Mouse (Mus musculus) embryonic facial prominence, embryonic 10.5 days (tissue): ENCODE data around the gene Acyp1. TPM values are rescaled to one million over a fixed set of nuclear protein-coding genes. Genes with fewer than 3 reads are reported as not detected.
A peak's percentile ranks its signal among the peaks of the same experiment; 100 is the strongest.

ENCODE experiments used
- DNase-seq: peaks from one replicate; pipeline ENCODE4 v3.0.0-alpha.2; 2017; ENCODE audit warnings: low spot score
- H3K27ac ChIP-seq: fragments of 300-500 bp; sonication (generic); replicated peaks from 2 replicates; pipeline ENCODE4 v1.5.1; 2016; ENCODE audit warnings: mild to moderate bottlenecking
- H3K27me3 ChIP-seq: fragments of 300-500 bp; sonication (generic); replicated peaks from 2 replicates; pipeline ENCODE4 v1.6.1; 2016; ENCODE audit warnings: low read depth, mild to moderate bottlenecking; ENCODE audit not compliant: poor library complexity, severe bottlenecking
- H3K36me3 ChIP-seq: fragments of 300-500 bp; sonication (generic); replicated peaks from 2 replicates; pipeline ENCODE4 v1.6.1; 2016; ENCODE audit warnings: mild to moderate bottlenecking, moderate library complexity
- H3K4me1 ChIP-seq: fragments of 300-500 bp; sonication (generic); 2 replicates; pipeline ENCODE4 v1.6.1; 2016
- H3K4me3 ChIP-seq: fragments of 300-500 bp; sonication (generic); 2 replicates; pipeline ENCODE4 v1.5.1; 2016; ENCODE audit warnings: mild to moderate bottlenecking, moderate library complexity
- H3K9me3 ChIP-seq: fragments of 300-500 bp; sonication (generic); 2 replicates; pipeline ENCODE4 v1.6.1; 2016; ENCODE audit warnings: mild to moderate bottlenecking
- WGBS: fragments of 180-500 bp; shearing (Covaris S2); methylation state at CpG from one replicate; pipeline ENCODE4 v1.1.7; 2016; 5-methylcytosine and 5-hydroxymethylcytosine counted together
- polyA plus RNA-seq: library from polyadenylated mRNA; unstranded; fragments of >200 nt; fragmentation: Nextera tagmentation; extraction: Ambion mirVana; gene quantifications from 2 replicates; pipeline ENCODE4 v1.2.1, GENCODE M21; 2016

The Acyp1 gene
- 47.3 and 50.6 TPM in 2 replicates for polyA plus RNA-seq

DNA sequence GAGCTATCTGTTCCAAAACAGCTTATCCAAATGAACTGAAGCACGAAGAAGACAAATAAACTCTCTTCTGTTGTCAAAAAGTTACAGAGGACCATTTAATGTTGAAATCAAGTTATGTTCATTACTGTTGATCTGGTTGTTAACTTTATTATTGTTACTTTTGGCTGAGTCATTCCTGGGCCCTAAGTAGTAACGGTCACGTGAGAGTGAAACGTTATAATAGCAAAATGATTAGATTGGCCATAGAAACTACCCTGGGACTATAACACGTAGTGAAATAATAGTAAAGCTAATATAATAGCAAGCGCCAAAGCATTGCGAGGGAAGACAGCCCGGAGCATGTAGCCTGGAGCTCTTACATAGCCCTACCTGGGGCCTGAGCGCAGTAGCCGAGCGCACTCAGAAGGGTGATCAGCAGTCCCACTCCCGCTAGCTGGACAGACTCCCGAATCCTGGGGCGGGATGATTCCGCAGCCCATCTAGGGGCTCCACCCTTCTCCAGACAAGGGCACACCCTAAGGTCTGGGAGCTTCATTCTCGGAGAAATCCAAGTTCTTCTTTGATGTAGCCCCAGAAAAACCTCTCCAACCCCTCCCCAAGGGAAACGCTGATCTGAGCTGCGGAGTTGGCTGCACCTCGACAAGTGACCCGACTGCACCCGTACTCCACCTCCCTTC, at the start of gene Acyp1:
Gene Acyp1 (minus strand): TSS at position 630 of the 677 bp plus-strand sequence.
- Histone ChIP-seq H3K36me3 (no peaks in the 10 kb centered on the region), H3K9me3 (no peaks in the 10 kb centered on the region), H3K27me3 (peaks cover 24% of the 10 kb centered on the region), H3K4me1 (peaks cover 20% of the 10 kb centered on the region), H3K27ac (peak within 1 kb of the TSS; percentile 80), H3K4me3 (peak within 1 kb of the TSS; percentile 65)
- WGBS: 9% methylated on average over 21 of the region's 21 CpGs
- DNase-seq: no peak

DNA sequence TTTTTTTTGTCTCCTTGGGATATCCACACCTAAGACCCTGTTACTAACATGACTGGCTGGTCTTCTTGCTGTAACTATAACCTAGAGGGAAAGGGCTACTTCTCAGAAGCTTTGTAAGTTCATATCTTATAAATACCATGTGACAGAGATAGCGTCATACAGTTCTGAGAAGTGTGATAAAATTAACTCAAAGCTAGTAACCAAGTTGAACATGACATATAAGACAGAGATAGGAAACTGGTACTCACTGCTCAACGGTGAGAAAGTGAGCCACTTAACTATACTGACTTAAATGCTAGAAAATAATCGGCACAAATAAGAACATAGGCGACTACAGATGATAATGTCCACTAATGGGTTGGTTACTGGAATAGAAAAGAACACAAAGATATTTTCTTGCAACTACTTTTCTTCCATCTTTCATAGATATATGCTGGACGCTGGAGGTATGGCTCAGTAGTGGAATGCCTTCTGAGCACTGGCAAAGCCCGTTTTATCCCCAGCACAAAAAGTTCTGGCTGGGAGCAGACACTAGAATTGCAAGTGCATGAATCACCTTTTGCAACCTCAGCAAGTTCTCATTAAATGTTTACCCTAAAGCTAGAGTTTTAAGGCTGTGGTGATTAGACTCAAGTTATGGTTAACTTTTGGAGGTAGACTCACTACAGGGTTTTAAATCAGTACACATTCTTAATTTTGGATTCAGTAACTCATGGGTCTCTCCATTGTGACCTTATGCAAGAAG, 49.5 kb upstream of the Acyp1 start:
- peaks cover 49% of the 10 kb centered on the region for H3K36me3 ChIP-seq
- no peak overlapping the region for H3K27ac ChIP-seq
- no peaks in the 10 kb centered on the region for H3K9me3 ChIP-seq
- WGBS: 88% methylated on average over 6 of the region's 6 CpGs
- peak overlapping the region; percentile 97 for H3K4me3 ChIP-seq
- no peak for DNase-seq
- H3K4me1 ChIP-seq: peaks cover 16% of the 10 kb centered on the region
- no peaks in the 10 kb centered on the region for H3K27me3 ChIP-seq

DNA sequence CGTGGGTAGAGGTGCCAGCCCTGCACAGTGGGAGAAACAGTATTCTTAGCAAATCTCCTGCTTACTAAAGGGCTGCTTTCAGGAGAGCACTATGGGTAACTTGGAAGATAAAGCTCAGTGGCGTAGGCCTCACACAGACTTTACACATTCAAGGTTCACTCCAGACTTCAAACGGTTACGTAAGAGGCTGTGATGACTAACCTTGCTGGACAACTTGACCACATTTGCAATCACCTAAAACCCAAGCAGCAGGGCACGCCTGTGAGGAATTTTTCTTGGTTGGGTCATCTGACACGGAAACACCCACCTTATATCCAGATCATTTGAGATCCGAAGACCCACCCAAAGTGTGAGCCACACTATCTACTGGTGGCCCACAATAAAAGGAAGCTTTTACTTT, 41.9 kb upstream of the Acyp1 start:
- DNase-seq: no peak
- peaks cover 93% of the 10 kb centered on the region for H3K36me3 ChIP-seq
- H3K27me3 ChIP-seq: no peaks in the 10 kb centered on the region
- H3K9me3 ChIP-seq: no peaks in the 10 kb centered on the region
- 90% methylated on average over 7 of the region's 7 CpGs for WGBS
- H3K4me1 ChIP-seq: no peaks in the 10 kb centered on the region
- no peak overlapping the region for H3K27ac ChIP-seq
- no peak overlapping the region for H3K4me3 ChIP-seq

DNA sequence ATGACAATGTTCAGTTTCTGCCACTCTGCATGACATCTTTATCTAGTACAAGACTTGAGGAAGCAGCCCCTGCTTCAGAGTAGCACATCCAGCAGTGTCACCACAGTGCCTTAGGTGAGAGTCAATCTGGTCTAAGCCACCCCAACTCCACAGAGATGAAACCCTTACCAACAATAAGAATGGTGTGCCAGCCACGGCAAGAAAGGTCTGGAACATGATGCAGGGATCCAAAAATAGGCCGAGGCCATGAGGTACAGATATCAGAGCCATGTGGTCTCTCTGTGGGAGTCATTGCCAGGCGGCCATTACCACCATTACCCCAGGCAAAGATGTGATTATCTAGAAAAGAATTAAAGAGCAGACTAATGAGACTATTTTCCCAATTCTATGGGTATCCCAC, 20.4 kb upstream of the Acyp1 start:
- no peak overlapping the region for H3K4me3 ChIP-seq
- WGBS: 81% methylated on average over 3 of the region's 3 CpGs
- H3K9me3 ChIP-seq: no peaks in the 10 kb centered on the region
- H3K27me3 ChIP-seq: no peaks in the 10 kb centered on the region
- peaks cover 100% of the 10 kb centered on the region for H3K36me3 ChIP-seq
- no peak overlapping the region for H3K27ac ChIP-seq
- DNase-seq: no peak
- H3K4me1 ChIP-seq: no peaks in the 10 kb centered on the region; the same call in 1 of the 2 replicates

DNA sequence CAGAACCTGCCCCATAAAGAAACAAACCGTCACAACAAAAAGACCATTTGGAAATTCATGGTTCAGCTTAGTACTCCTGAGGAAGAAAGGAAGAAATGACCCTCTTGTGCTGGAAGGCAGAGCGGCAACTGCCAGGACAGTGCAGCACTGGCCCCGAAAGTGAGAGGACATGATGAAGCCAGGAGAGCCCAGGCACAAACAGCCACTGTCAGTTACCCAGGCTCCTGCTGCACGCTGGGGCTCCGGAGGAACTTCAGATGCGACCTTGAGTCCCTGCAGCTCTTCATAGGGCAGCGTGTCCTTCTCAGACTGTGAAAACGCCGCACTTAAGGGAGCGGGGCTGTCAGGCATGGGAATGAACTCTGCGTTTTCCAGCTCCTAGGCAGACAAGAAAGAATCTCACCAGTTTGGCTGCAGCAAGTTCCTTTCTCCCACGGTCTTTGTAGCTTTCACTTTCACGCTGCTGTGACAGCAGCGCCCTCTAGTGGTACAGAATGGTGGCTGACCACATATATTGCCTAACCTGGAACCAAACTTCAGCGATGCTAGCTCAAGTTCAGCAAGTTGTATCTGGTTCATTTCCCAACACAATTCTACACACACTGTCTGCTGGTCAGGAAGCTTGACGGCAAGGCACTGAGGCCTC, 17.1 kb upstream of the Acyp1 start:
- 54% methylated on average over 16 of the region's 16 CpGs for WGBS
- no peaks in the 10 kb centered on the region for H3K9me3 ChIP-seq
- no peaks in the 10 kb centered on the region; the same call in 1 of the 2 replicates for H3K4me1 ChIP-seq
- peak; percentile 83 for DNase-seq
- no peak overlapping the region for H3K4me3 ChIP-seq
- no peak overlapping the region for H3K27ac ChIP-seq
- peaks cover 100% of the 10 kb centered on the region for H3K36me3 ChIP-seq
- H3K27me3 ChIP-seq: no peaks in the 10 kb centered on the region

DNA sequence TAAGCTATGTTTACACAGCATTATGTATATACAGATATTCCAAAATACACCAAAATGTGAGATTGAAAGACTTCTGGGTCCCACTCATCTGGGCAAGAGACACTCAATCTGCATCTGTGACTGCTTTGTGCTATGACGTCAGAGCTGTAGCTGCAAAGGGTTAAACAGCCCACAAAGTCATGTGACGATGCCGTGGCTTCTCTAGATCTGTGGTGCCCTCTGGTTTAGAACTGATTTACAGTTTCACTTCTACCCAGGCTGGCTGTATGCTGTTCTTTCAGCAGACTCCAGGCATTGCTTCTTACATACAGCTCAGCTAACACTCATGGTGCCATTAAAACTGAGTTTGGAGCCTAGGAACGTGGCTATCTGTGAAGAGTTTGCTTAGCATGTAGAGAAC, 16.5 kb upstream of the Acyp1 start:
- DNase-seq: no peak
- no peak overlapping the region for H3K27ac ChIP-seq
- no peaks in the 10 kb centered on the region for H3K27me3 ChIP-seq
- H3K4me1 ChIP-seq: no peaks in the 10 kb centered on the region; the same call in 1 of the 2 replicates
- no peaks in the 10 kb centered on the region for H3K9me3 ChIP-seq
- WGBS: 79% methylated on average over 4 of the region's 4 CpGs
- no peak overlapping the region for H3K4me3 ChIP-seq
- H3K36me3 ChIP-seq: peaks cover 100% of the 10 kb centered on the region

DNA sequence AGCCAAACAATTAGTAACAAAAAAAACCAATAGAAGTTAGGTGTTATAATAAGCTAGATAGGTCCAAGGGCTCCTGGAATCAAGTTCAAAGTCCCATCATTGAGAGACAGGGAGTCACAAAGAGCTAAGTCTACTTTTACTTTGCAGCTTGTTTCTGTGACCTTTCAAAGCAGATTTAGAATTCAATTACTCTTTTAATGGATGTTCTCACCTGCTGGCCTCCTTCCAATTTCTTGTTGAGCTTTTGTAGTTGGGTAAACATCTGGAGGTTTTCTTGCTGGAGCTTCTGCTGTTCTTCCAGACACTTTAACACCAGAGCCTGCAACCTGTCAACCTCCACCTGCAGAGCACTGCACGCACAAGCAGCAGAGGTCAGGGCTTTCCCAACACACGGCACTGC, 15.0 kb upstream of the Acyp1 start:
- Histone ChIP-seq H3K36me3 (peaks cover 100% of the 10 kb centered on the region), H3K9me3 (no peaks in the 10 kb centered on the region), H3K4me1 (no peaks in the 10 kb centered on the region; the same call in 1 of the 2 replicates), H3K27me3 (no peaks in the 10 kb centered on the region), H3K4me3 (no peak overlapping the region), H3K27ac (no peak overlapping the region)
- DNase-seq: no peak
- 92% methylated on average over 2 of the region's 2 CpGs for WGBS

DNA sequence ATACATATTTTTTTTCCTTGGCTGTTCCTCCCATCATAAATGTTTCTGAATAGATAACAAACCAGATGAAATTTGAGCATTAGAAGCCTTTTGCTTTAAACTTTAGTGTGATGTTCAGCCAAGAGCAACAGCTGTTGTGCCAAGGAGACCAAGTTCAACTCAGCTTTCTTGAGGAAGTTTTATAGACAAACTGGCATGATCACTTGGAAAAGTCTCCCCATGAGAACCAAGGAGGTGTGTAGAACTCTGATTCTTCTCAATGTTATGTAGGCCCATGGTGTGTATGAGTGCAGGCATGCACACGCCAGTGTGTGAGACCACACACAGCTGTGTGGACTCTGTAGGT, 10.6 kb upstream of the Acyp1 start:
- 83% methylated on average over 1 of the region's 1 CpGs for WGBS
- Histone ChIP-seq H3K4me1 (peaks cover 11% of the 10 kb centered on the region), H3K27me3 (no peaks in the 10 kb centered on the region), H3K27ac (no peak overlapping the region), H3K9me3 (peaks cover 9% of the 10 kb centered on the region; the same call in 1 of the 2 replicates), H3K4me3 (no peak overlapping the region), H3K36me3 (peaks cover 61% of the 10 kb centered on the region)
- no peak for DNase-seq

DNA sequence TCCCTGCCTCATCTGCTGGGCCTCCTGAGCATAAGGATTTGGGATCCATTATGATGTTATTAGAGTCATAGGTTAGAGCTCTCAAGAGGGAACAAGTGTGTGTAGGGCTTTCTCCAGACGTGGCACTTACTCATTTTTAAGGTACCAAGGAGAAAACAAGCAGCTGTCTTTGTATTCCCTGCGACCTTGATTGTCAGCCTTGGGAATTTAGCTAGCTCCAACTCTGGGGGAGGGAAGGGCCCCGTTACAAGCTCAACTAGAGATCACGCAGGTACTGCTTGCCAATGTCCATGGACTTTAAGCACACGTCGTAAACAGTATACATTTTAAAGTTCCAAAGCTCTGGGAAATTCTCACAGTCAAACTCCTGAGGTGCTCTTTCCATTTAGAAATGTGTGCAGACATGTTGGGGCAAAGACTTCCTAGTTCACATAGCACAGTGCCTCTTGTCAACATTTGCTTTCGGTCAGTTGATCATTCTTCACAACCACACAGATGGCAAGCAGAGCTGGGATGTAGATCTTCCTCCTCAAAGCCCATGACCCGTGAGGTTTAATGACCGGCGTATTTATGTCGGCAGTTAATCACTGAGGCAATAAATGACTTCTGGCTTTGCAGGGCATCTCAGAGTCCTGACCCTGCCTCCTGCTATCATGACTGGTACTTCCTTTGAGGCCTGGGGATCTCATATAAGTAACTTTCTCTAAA, 10.0 kb upstream of the Acyp1 start:
- 82% methylated on average over 11 of the region's 11 CpGs for WGBS
- DNase-seq: no peak
- H3K36me3 ChIP-seq: peaks cover 56% of the 10 kb centered on the region

DNA sequence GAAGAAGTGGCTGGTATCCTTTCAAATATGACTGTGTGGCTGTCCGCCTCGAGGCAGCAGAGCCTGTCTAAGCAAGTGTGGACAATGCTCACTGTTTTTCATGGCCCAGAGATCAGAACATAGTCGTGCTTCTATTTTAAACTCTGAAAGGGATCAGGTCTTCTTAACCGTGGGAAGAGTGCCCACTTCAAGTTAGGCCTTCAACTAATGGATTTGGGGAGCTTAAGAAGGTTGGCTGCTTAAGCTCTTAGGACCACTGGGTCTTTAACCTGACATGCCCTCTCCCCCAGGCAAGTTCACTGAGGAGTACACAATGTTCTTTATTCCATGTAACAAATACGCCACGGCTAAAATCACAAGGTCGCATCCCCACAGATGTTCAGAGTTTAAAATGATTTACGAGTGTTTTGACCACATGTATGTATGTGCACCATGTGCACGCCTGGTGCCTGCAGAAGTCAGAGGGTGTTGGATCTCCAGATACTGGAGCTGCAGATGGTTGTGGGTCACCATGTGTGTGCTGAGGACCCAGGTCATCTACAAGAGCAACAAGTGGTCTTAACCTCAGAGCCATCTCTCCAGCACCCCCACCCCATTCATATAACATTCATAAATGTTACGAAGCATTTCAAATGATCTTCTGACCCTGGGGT, 9.2 kb upstream of the Acyp1 start:
- Histone ChIP-seq H3K9me3 (peaks cover 9% of the 10 kb centered on the region; the same call in 1 of the 2 replicates), H3K4me1 (peaks cover 11% of the 10 kb centered on the region), H3K27ac (no peak overlapping the region), H3K27me3 (no peaks in the 10 kb centered on the region), H3K4me3 (no peak overlapping the region), H3K36me3 (peaks cover 48% of the 10 kb centered on the region)
- DNase-seq: no peak
- 79% methylated on average over 10 of the region's 10 CpGs for WGBS

More for the DNA sequence above, 10.0 kb upstream of the Acyp1 start:
- H3K27ac ChIP-seq: no peak overlapping the region
- H3K9me3 ChIP-seq: peaks cover 9% of the 10 kb centered on the region; the same call in 1 of the 2 replicates
- H3K4me3 ChIP-seq: no peak overlapping the region
- no peaks in the 10 kb centered on the region for H3K27me3 ChIP-seq
- peaks cover 11% of the 10 kb centered on the region for H3K4me1 ChIP-seq

DNA sequence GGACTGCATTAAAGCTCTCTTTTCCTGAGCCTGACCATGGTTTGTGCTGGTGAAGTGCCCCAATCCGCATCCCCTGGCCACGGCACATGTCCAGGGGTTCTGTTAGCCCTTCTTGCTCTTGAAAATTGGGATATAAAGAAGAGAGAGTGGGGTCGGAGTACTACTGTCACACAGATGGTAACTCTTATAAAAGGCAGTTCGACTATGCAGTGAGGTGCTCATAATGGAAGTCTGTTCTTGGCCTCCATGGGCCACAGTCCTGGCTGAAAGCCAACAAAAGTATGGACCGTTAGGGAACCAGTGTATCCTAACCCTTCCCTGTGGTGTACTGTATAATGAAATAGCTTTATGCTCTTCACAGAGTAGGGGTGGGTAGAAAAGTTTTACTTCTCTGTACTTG, 8.7 kb upstream of the Acyp1 start:
- Histone ChIP-seq H3K27me3 (no peaks in the 10 kb centered on the region), H3K4me1 (peaks cover 11% of the 10 kb centered on the region), H3K4me3 (no peak overlapping the region), H3K36me3 (peaks cover 42% of the 10 kb centered on the region), H3K9me3 (peaks cover 9% of the 10 kb centered on the region; the same call in 1 of the 2 replicates), H3K27ac (no peak overlapping the region)
- DNase-seq: no peak
- WGBS: 83% methylated on average over 5 of the region's 5 CpGs

DNA sequence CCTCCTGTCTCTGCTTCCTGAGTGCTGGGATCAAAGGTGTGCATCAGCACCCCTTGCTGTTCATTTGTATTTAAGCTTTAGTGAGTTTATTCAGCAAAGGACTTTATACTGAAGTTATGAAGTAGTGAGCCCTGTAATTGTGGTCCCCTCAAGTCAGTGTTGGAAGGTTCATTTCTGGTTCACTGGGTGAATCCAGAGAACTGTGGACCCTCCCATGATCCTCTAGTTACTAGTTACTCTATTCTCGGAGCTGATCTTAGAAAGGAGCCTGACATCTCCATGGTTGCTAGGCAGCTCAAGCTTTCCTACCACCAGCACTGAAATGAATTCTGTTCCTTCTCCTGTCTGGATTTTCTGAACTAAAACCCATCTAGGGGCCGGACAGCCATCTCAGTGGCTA, 7.3 kb upstream of the Acyp1 start:
- Histone ChIP-seq H3K9me3 (peaks cover 9% of the 10 kb centered on the region; the same call in 1 of the 2 replicates), H3K36me3 (peaks cover 28% of the 10 kb centered on the region), H3K4me1 (peaks cover 11% of the 10 kb centered on the region), H3K27me3 (peaks cover 6% of the 10 kb centered on the region), H3K4me3 (no peak overlapping the region), H3K27ac (no peak overlapping the region)
- DNase-seq: no peak
- WGBS: 88% methylated on average over 2 of the region's 2 CpGs
